ENCODE assay signal across 10 mouse cellular contexts in the genomic region with DNA sequence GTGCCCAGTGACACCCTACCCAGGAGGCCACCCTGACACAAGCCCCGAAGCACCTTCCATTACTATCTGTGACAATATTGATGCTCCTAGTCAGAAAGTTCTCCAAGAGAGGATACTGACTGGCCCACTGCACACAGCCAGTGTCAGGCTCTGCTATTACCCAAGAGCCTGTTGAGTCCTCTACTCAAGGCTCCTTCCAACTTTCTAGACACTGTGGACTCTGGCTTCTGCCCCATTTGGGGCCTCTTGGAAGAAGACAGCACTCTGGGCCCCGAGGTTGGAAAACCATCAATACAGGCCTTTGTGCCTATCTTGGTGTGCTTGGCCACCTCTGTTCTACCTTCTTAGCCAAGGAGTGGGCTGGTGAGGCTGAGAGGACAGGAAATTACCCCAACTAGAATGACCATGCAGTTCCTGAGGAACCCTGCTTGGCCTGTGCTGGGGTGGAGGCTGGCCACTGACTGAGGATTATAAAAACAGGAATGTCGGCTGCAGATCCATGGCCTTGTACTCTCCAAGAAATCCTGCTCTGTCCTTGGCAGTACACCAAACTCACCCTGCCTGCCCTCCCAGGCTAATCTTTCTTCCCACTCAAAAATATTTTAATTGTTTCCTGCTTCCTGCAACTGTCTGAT. TPM values are rescaled to one million over a fixed set of nuclear protein-coding genes. Genes with fewer than 3 reads are reported as not detected.
DNase-seq lines count a peak whose midpoint lies in the region; ATAC-seq and TF ChIP-seq lines count a peak whose summit lies in the region.
"Had no signal": no experiment of that assay in that cellular context is flagged by ENCODE, and none has a peak within 500 bp of the region (broad histone marks: within the 10 kb centered on the region; RNA-seq: fewer than 3 reads in every experiment).

No protein-coding gene starts in this region.

- TF ChIP-seq CTCF in left cerebral cortex, adult 2 months (IDR thresholded peaks at IDR 0.05): no peak

- intact Hi-C loops in left cerebral cortex, adult 2 months (cut with DNase I): no loop called here

- DNase-seq in heart, adult 11 months: peak; percentile 99
- peak; percentile 34 for DNase-seq in fibroblast of lung, adult 2 months (ENCODE audit: low read depth)
- peak; percentile 83 for DNase-seq in lung, postnatal 36 days
- no peak for DNase-seq in embryo, embryonic 10 days (ENCODE audit: low spot score)
- no peak for DNase-seq in c-Kit-positive CD71-positive TER-119-positive erythroid progenitor cells, embryonic 14.5 days (ENCODE audit: low spot score)
- no peak for DNase-seq in left cerebral cortex, adult 2 months (ENCODE audit: extremely low spot score in 1 of 2, low spot score in 2 of 2)

- H3K36me3 ChIP-seq in heart, embryonic 12.5 days: peaks cover 91% of the 10 kb centered on the region
- H3K36me3 ChIP-seq in intestine, embryonic 16.5 days (ENCODE audit: control insufficient read depth, insufficient read depth, low read length): peaks cover 19% of the 10 kb centered on the region

- H3K4me3 ChIP-seq in heart, embryonic 12.5 days: no peak overlapping the region
- no peak overlapping the region for H3K4me3 ChIP-seq in intestine, embryonic 16.5 days (ENCODE audit: low read length)
- no peak overlapping the region for H3K4me3 ChIP-seq in left cerebral cortex, adult 2 months
- H3K4me3 ChIP-seq: hindbrain, embryonic 10.5 days; lung, embryonic 15.5 days had no signal

- WGBS in heart, embryonic 12.5 days: 72% methylated on average over 3 of the region's 3 CpGs
- 62% methylated on average over 3 of the region's 3 CpGs for WGBS in intestine, embryonic 16.5 days

- no peak overlapping the region for H3K4me2 ChIP-seq in heart, embryonic 12.5 days
- no peak overlapping the region for H3K4me2 ChIP-seq in intestine, embryonic 16.5 days (ENCODE audit: low read depth, low read length)
- H3K4me2 ChIP-seq: lung, embryonic 15.5 days had no signal

- H3K27ac ChIP-seq in heart, embryonic 12.5 days (ENCODE audit: poor library complexity, severe bottlenecking): no peak overlapping the region
- peak overlapping the region; percentile 42 for H3K27ac ChIP-seq in intestine, embryonic 16.5 days (ENCODE audit: low read length)
- no peak overlapping the region for H3K27ac ChIP-seq in left cerebral cortex, adult 2 months
- H3K27ac ChIP-seq: hindbrain, embryonic 10.5 days; lung, embryonic 15.5 days had no signal

- no peak overlapping the region for H3K9ac ChIP-seq in heart, embryonic 12.5 days
- H3K9ac ChIP-seq in intestine, embryonic 16.5 days (ENCODE audit: low read depth, low read length): no peak overlapping the region
- H3K9ac ChIP-seq: lung, embryonic 15.5 days had no signal

- H3K27me3 ChIP-seq in heart, embryonic 12.5 days (replicated peaks): no peaks in the 10 kb centered on the region
- H3K27me3 ChIP-seq in intestine, embryonic 16.5 days (replicated peaks; ENCODE audit: control insufficient read depth, insufficient read depth, low read length): no peaks in the 10 kb centered on the region
- H3K27me3 ChIP-seq: lung, embryonic 15.5 days had no signal

- H3K9me3 ChIP-seq in heart, embryonic 12.5 days (replicated peaks): no peaks in the 10 kb centered on the region
- H3K9me3 ChIP-seq in intestine, embryonic 16.5 days (ENCODE audit: control insufficient read depth, low read length): no peaks in the 10 kb centered on the region
- H3K9me3 ChIP-seq: hindbrain, embryonic 10.5 days; lung, embryonic 15.5 days had no signal

- peaks cover 17% of the 10 kb centered on the region for H3K4me1 ChIP-seq in heart, embryonic 12.5 days (replicated peaks)
- peaks cover 3% of the 10 kb centered on the region; the same call in 1 of the 2 replicates for H3K4me1 ChIP-seq in intestine, embryonic 16.5 days (ENCODE audit: control insufficient read depth, insufficient read depth, low read length)
- H3K4me1 ChIP-seq: hindbrain, embryonic 10.5 days; lung, embryonic 15.5 days had no signal

- no peak for ATAC-seq in heart, embryonic 12.5 days (ENCODE audit: insufficient number of reproducible peaks, low FRiP score)
- peak; percentile 81 for ATAC-seq in intestine, embryonic 16.5 days

RNA-seq across cellular contexts. Expression of gene Paf1, which starts 18.2 kb away (rescaled TPM):
- polyA plus RNA-seq in heart, embryonic 12.5 days (2016; fragmentation: Nextera tagmentation; extraction: Ambion mirVana): 68.5 and 70.4 TPM in 2 replicates
- 69.2 and 78.7 TPM in 2 replicates for polyA plus RNA-seq in intestine, embryonic 16.5 days (2015; fragmentation: Nextera tagmentation; extraction: Ambion mirVana)
- 10 to 100 TPM; 65.7 to 66.8 TPM for total RNA-seq in left cerebral cortex, adult 2 months (2021)

RNA-seq across cellular contexts. Expression of gene Med29, which starts 18.4 kb away (rescaled TPM):
- polyA plus RNA-seq in heart, embryonic 12.5 days (2016; fragmentation: Nextera tagmentation; extraction: Ambion mirVana): 45.4 and 46.5 TPM in 2 replicates
- polyA plus RNA-seq in intestine, embryonic 16.5 days (2015; fragmentation: Nextera tagmentation; extraction: Ambion mirVana): 52.6 and 53.9 TPM in 2 replicates
- 10 to 100 TPM; 18.1 to 18.8 TPM for total RNA-seq in left cerebral cortex, adult 2 months (2021)

RNA-seq across cellular contexts. Expression of gene Gmfg, which starts 26.3 kb away (rescaled TPM):
- 4.9 and 5.4 TPM in 2 replicates for polyA plus RNA-seq in heart, embryonic 12.5 days (2016; fragmentation: Nextera tagmentation; extraction: Ambion mirVana)
- polyA plus RNA-seq in intestine, embryonic 16.5 days (2015; fragmentation: Nextera tagmentation; extraction: Ambion mirVana): 17.8 and 19.4 TPM in 2 replicates
- total RNA-seq in left cerebral cortex, adult 2 months (2021): 1 to 10 TPM; 1.3 to 1.6 TPM

RNA-seq across cellular contexts. Expression of gene Zfp36, which starts 30.9 kb away (rescaled TPM):
- polyA plus RNA-seq in heart, embryonic 12.5 days (2016; fragmentation: Nextera tagmentation; extraction: Ambion mirVana): 15.9 and 16.5 TPM in 2 replicates
- 37.3 and 43.6 TPM in 2 replicates for polyA plus RNA-seq in intestine, embryonic 16.5 days (2015; fragmentation: Nextera tagmentation; extraction: Ambion mirVana)
- total RNA-seq in left cerebral cortex, adult 2 months (2021): 1 to 10 TPM; 2.3 to 2.8 TPM

RNA-seq across cellular contexts. Expression of gene Plekhg2, which starts 38.6 kb away (rescaled TPM):
- polyA plus RNA-seq in heart, embryonic 12.5 days (2016; fragmentation: Nextera tagmentation; extraction: Ambion mirVana): 58.0 and 65.3 TPM in 2 replicates
- polyA plus RNA-seq in intestine, embryonic 16.5 days (2015; fragmentation: Nextera tagmentation; extraction: Ambion mirVana): 37.9 and 38.2 TPM in 2 replicates
- total RNA-seq in left cerebral cortex, adult 2 months (2021): 1 to 10 TPM; 7.1 to 7.7 TPM

Comparison
In these comparisons a context has a peak if more than half of its experiments do, and no peak if none do; other contexts are left out.
1. DNase-seq: peak in heart, adult 11 months (single experiment), fibroblast of lung, adult 2 months (single experiment) and lung, postnatal 36 days (single experiment); none in embryo, embryonic 10 days (single experiment), c-Kit-positive CD71-positive TER-119-positive erythroid progenitor cells, embryonic 14.5 days (single experiment) and left cerebral cortex, adult 2 months (0 of 2).